Mouse (Mus musculus): ENCODE measurements at regions not wholly inside any gene's neighbourhood (a gene's known extent, or its start where the extent isn't known, plus 50 kb on each side); places are given as distances from the start of the nearest gene placed in this dataset.

DNA sequence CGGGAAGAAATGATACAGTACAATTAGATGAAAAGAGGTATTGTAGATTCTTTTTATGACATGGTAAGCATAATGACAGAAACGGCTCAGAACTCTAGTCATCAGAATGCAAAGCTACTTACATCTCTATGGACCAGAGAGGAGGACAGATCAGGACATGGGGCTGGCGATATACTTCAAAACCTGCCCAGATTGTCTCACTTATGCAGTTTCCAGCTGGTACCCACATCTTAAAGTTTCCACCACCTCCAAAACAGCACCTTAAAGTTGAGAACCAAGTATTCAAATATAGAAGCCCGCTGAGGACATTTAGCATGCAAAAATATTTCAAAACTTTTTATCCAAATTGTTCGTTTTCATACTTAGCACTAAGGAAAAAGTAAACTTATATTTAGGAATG is 341.0 kb downstream of the 1700009N14Rik start:
- no peak for TF ChIP-seq NANOG (IDR thresholded peaks at IDR 0.05; ENCODE audit: borderline replicate concordance, low read length)
- no peak for TF ChIP-seq POU5F1 (IDR thresholded peaks at IDR 0.05; ENCODE audit: borderline replicate concordance, low read length)
- no peak for TF ChIP-seq CTCF (conservative IDR thresholded peaks at IDR 0.05; ENCODE audit: low read length)
- no peak overlapping the region for H3K4me3 ChIP-seq (replicated peaks; ENCODE audit: low read length)

DNA sequence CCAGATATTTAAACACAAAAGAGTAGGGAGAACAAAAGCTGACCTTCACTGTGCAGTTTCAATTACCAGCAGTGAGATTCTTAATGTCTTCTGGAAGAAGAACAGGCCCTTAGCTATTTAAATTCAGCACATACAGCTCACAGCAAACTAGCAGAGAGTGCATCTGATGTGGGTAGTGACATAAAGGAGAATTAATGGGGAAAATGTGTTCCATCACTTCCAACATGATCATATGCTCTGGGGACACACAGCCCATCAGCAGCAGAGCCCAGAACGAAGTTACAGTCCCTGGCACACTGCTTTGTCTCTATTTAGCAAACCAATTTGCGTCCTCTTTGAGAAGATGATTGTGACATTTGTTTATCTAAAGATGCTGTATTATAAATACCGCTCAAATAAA is 332.9 kb upstream of the Aco1 start:
- Histone ChIP-seq H3K9me3 (ENCODE audit: low read length) (no peaks in the 10 kb centered on the region), H3K27me3 (ENCODE audit: insufficient read depth, low read length) (no peaks in the 10 kb centered on the region), H3K36me3 (ENCODE audit: insufficient read depth, low read length) (no peaks in the 10 kb centered on the region), H3K4me3 (replicated peaks; ENCODE audit: low read length) (no peak overlapping the region), H3K4me1 (replicated peaks; ENCODE audit: low read depth, low read length) (no peaks in the 10 kb centered on the region)
- no peak for TF ChIP-seq POU5F1 (IDR thresholded peaks at IDR 0.05; ENCODE audit: borderline replicate concordance, low read length)

More for the DNA sequence above, 341.0 kb downstream of the 1700009N14Rik start:
- Histone ChIP-seq H3K27me3 (ENCODE audit: insufficient read depth, low read length) (no peaks in the 10 kb centered on the region), H3K36me3 (ENCODE audit: insufficient read depth, low read length) (no peaks in the 10 kb centered on the region), H3K4me1 (replicated peaks; ENCODE audit: low read depth, low read length) (no peaks in the 10 kb centered on the region), H3K9me3 (ENCODE audit: low read length) (no peaks in the 10 kb centered on the region)

DNA sequence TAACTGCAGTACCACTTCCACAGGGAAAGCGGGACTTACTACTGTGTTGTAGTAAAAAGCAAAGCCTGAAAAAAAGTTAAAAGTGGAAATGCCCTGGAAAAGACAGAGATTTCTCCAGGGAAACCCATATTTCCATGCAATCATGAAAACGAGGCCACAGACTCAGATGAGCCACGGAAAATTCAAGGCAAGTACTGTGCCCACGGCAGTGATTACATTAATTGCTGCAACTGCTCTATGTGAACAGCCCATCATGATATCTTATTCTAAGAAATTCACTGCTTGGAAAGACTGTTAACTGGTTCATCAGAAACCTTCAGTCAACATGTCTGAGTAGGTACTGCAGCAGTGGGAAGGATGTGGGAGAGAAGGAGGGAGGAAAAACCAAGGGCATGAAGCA is 330.1 kb upstream of the Aco1 start:
- no peaks in the 10 kb centered on the region for H3K9me3 ChIP-seq (ENCODE audit: low read length)
- no peak for TF ChIP-seq POU5F1 (IDR thresholded peaks at IDR 0.05; ENCODE audit: borderline replicate concordance, low read length)
- no peak for TF ChIP-seq NANOG (IDR thresholded peaks at IDR 0.05; ENCODE audit: borderline replicate concordance, low read length)
- H3K4me1 ChIP-seq (replicated peaks; ENCODE audit: low read depth, low read length): no peaks in the 10 kb centered on the region
- H3K4me3 ChIP-seq (replicated peaks; ENCODE audit: low read length): no peak overlapping the region
- H3K27me3 ChIP-seq (ENCODE audit: insufficient read depth, low read length): no peaks in the 10 kb centered on the region
- no peaks in the 10 kb centered on the region for H3K36me3 ChIP-seq (ENCODE audit: insufficient read depth, low read length)

DNA sequence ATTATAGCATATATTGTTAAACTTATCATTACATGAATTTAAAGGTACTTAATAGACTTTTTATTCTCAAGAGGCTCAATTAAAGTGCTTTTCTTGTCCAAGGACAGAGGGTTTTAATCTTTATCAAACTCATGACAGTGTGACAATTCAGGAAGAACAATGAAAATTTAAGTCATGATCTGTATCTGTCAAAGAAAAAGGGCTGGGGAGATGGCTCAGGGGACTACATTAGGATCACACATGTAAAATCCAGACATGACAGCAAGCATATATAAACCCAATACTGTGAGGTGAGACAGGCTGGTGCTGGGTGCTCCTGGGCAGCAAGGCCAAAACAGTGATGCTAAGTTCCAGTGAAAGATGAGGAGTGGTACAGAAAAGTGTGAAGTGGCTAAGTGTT is 327.3 kb upstream of the Aco1 start:
- no peak overlapping the region for H3K4me3 ChIP-seq (replicated peaks; ENCODE audit: low read length)
- H3K9me3 ChIP-seq (ENCODE audit: low read length): no peaks in the 10 kb centered on the region
- H3K27me3 ChIP-seq (ENCODE audit: insufficient read depth, low read length): no peaks in the 10 kb centered on the region
- no peaks in the 10 kb centered on the region for H3K4me1 ChIP-seq (replicated peaks; ENCODE audit: low read depth, low read length)
- TF ChIP-seq CTCF (conservative IDR thresholded peaks at IDR 0.05; ENCODE audit: low read length) (no peak), NANOG (IDR thresholded peaks at IDR 0.05; ENCODE audit: borderline replicate concordance, low read length) (no peak), POU5F1 (IDR thresholded peaks at IDR 0.05; ENCODE audit: borderline replicate concordance, low read length) (no peak)
- H3K36me3 ChIP-seq (ENCODE audit: insufficient read depth, low read length): no peaks in the 10 kb centered on the region

DNA sequence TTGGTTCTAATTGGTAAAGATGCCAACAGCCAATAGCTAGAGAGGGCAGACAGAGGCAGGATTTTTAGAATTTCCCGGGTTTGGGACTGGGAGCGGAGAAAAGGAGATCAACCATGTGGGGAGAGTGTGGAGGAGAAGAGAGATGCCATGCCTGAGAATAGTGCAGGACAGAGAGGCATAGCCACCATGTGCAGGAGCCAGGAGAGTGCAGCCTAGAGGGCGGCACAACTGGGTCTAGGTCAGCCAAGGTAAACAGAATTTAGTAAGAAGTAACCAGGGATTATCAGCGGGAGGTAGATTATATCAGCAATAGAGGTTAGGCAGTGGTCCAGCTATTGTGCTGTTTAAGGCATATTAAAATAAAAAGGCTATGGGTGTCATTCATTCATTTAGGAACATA is 325.2 kb upstream of the Aco1 start:
- Histone ChIP-seq H3K4me1 (replicated peaks; ENCODE audit: low read depth, low read length) (no peaks in the 10 kb centered on the region), H3K9me3 (ENCODE audit: low read length) (no peaks in the 10 kb centered on the region), H3K4me3 (replicated peaks; ENCODE audit: low read length) (no peak overlapping the region), H3K36me3 (ENCODE audit: insufficient read depth, low read length) (no peaks in the 10 kb centered on the region), H3K27me3 (ENCODE audit: insufficient read depth, low read length) (no peaks in the 10 kb centered on the region)
- TF ChIP-seq POU5F1 (IDR thresholded peaks at IDR 0.05; ENCODE audit: borderline replicate concordance, low read length) (no peak), CTCF (conservative IDR thresholded peaks at IDR 0.05; ENCODE audit: low read length) (no peak), NANOG (IDR thresholded peaks at IDR 0.05; ENCODE audit: borderline replicate concordance, low read length) (no peak)

DNA sequence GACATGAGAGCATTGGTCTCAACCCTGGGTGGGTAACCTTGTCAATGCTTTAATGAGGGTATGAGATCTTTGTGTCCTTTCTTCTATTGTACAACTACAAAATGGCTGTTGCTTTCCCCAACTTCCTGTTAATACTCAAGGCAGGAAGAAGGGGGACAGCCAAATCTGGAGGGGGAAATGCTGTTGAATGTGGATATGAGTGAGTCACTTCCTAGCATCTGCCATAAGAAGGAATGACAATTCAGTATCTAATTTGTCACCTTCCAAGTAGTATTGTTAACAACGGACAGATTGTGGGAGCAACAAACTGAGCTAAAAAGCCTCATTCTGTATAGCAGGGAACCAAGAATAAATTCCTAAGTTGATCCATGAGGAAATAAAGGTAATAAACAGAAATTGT is 309.2 kb upstream of the Aco1 start:
- H3K9me3 ChIP-seq (ENCODE audit: low read length): peaks cover 7% of the 10 kb centered on the region; the same call in 1 of the 2 replicates
- TF ChIP-seq CTCF (conservative IDR thresholded peaks at IDR 0.05; ENCODE audit: low read length) (no peak), NANOG (IDR thresholded peaks at IDR 0.05; ENCODE audit: borderline replicate concordance, low read length) (no peak), POU5F1 (IDR thresholded peaks at IDR 0.05; ENCODE audit: borderline replicate concordance, low read length) (no peak)
- no peaks in the 10 kb centered on the region for H3K27me3 ChIP-seq (ENCODE audit: insufficient read depth, low read length)
- no peak overlapping the region for H3K4me3 ChIP-seq (replicated peaks; ENCODE audit: low read length)
- no peaks in the 10 kb centered on the region for H3K4me1 ChIP-seq (replicated peaks; ENCODE audit: low read depth, low read length)
- H3K36me3 ChIP-seq (ENCODE audit: insufficient read depth, low read length): no peaks in the 10 kb centered on the region
